Mouse (Mus musculus) cerebellum, adult 9-10 months (tissue): ENCODE data around the gene Depp1.

Source experiments
- DNase-seq: peaks from one replicate; pipeline ENCODE4 v3.0.0; 2022

Gene Depp1

GRCm38 (mm10) chr6:116651437-116652118 lies 1.2 kb downstream of the Depp1 start:
- DNase-seq, result no peak

DNA sequence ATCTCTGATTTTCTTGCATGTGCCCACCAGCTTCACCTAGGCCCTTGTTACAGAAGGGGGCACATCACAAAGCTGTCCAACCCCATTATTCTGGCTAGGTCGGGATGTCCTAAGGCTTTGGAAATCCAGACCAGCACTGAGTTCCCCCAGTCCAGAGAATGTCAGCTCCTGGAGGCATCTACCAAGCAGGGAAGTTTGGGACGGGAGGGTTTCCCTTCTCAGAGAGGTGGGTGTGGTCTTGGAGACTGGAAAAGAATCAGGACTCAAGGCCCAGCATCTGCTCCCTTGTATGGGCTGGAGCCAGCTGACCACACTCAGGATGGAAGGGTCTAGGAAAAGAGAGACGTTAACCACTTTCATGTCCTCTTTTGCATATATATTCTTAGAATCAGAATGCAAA lies 2.8 kb downstream of the Depp1 start:
- no peak for DNase-seq

- DNase-seq, result peak; percentile 55
Measured at GRCm38 (mm10) chr6:116653684-116654454, 3.5 kb downstream of the Depp1 start.

- DNase-seq, result no peak
Measured at GRCm38 (mm10) chr6:116663364-116663763, 13.0 kb downstream of the Depp1 start.

GRCm38 (mm10) chr6:116664031-116664430 lies 13.6 kb downstream of the Depp1 start:
- no peak for DNase-seq

DNA sequence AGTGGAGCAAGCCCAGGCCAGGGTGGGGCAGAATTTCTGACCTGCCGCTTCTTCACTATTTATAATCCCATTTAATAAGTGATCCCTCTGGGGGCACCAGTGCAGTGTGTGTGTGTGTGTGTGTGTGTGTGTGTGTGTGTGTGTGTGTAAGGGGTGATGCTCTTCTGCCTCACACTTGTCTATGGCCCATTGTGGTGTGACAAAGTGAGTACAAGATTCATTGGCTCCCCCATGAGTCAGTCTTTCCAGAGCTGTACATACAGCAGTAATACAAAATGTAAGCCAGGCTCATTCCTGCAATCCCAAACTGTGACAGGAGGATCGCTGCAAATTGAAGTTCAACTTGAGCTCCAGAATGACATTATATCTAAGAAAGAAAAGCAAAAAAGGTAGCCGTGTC lies 14.4 kb downstream of the Depp1 start:
- no peak for DNase-seq

DNA sequence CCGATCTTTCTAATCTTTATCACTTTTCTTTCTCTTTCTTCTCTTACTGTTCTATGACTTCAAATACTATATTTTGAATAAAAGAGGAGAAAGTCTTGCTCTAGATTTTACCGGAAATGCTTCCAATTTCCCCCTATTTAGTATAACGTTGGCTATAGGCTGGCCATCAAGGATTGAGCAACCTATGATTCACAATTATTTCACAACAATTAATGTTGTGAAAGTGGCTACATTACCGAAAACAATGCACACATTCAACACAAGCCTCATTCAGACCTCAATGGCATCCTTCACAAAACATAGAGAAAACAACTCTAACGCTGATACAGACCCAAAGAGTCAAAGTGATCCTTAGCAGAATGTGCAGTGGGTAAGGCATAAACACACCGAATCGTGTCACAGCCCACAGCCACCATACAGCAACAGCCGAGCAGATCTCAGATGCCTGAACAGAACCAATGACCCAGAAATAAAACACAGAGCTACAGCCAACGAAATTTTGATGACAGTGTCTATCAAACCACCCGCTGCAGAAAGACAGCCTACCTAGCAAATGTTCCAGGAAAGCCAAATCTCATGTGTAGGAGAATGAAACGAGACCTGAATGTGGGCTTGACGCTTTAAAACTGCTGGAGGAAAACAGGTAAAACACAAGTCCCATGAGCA lies 15.8 kb downstream of the Depp1 start:
- no peak for DNase-seq

GRCm38 (mm10) chr6:116666892-116667291 lies 16.5 kb downstream of the Depp1 start:
- no peak for DNase-seq

DNA sequence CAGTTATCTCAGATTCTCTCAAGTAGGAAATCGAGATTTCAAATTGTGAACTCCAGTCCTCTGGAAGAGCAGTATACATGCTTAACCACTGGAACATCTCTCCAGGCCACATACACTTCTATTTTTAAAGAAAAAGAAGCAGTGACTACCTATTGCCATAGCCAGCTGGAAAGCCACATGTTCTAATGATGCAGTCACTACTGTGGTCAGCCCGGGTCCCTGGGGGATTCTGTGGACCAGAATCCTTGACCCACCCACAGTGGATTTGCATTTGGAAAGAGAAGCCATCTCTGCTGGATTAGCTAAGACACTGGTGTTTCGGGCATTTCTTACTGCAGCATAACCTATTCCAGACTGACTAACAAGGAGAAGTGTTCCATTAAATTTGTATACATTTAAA lies 17.0 kb downstream of the Depp1 start:
- no peak for DNase-seq

DNA sequence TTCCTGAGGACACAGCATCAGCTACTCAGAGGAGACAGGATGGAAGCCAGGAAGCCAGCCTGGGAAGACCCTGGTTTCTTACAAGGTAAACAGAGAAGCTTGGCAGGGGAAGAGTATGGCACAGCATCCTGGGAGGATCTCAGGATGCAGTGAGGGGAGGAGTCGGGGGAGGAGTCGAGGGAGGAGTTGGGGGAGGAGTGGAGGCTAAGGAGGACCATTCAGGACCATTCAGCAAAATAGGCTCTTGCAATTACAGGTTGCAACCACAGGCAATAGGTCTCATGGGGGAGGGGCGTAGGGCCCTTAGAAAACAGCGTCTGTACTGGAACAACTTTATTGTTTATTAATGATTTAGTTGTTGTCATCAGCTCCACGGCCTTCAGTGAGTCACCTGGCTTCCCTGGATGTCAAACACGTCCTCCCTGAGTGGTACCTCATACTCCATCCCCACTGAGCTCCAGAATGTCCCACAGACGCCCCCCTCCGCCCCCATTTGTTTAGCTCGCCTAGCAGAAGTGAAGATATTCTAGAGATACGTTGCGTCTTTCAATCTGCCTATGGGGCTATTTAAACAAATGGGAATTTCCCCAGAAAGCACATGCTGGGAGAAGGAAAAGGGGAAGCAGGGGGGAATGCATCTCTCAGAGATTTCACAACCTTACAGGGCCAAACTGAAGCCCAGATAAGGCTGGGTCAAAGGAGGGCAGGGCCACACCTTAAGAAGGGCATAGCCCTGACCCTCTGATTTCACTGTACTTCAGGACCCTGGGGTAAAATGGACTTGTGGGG lies 18.5 kb downstream of the Depp1 start:
- no peak for DNase-seq

- no peak for DNase-seq
Measured at GRCm38 (mm10) chr6:116670144-116670543, 19.7 kb downstream of the Depp1 start.

GRCm38 (mm10) chr6:116671031-116671430 lies 20.6 kb downstream of the Depp1 start:
- DNase-seq, result no peak

GRCm38 (mm10) chr6:116671768-116672167 lies 21.4 kb downstream of the Depp1 start:
- DNase-seq, result no peak

GRCm38 (mm10) chr6:116672349-116672748 lies 21.9 kb downstream of the Depp1 start:
- DNase-seq, result no peak

DNA sequence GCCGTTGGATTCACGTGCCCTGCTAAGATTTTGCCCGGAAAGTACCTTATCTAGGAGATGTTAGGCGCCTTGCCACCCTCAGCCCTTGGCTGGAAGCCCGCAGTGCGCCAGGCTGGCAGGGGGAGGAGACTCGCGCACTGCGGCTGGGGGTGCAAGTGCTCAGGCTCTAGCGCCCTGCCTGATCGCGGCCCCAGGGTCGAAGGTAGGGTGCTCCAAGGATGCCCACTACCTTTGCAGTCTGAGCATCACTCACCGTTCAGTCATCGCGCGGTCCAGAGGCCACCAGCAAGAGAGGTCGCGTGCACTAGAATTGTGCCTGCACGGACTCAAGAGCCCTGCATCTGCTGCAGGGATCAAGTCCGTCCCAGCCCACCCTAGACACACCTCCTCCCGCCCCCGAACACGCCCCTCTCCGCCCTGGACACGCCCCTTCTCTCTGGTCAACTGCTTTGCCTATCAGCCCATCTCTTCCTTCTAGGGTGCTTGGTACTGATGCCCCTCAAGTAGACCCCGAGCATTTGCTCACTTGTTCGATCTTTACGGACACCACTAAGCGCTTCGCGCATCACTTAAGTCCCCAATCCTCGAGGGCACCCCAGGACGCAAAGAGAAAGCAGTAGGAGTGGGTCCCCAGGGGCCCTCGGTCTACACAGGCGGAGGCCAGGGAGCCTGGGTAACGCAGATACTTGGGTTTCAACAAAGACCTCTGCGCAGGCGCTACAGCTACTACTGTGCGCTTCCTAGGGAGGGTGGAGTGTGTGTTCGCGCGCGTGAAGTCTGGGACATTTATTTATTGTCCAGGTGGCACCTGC lies 23.3 kb downstream of the Depp1 start, which contains the start of gene Rassf4:
TSS of gene Rassf4 (minus strand) at position 482 of the 812 bp plus-strand sequence.
- peak; percentile 52 for DNase-seq

DNA sequence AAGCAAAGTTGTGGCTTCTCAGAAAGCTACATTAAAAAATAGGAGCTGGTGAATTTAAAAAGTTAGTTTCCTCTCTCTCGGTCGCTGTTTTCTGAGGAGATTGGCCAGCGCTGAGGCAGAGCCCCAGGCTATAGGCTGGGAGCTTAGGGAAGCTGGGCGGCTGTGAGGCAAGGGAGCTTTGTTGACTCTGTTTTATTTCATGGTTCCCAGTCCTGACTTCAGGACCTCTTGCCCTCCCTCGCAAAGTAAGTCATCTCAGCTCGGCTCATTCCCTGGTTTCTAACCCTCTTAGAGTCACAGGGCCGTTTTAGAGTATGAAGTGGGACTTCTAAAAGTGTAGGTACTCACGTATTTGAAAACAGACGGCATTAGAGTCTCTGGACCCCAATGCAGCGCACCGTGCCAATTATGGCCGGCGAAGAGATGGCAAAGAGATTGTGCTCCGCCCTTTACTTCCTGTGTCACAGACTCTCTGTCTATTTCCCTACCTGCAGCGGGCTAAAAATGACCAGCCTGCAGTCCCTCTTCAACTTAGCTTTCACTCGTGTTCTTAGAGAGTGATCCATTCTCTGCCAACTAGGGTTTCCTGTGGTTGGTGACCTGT lies 24.0 kb downstream of the Depp1 start:
- DNase-seq, result no peak

- no peak for DNase-seq
Measured at GRCm38 (mm10) chr6:116676355-116676913, 26.0 kb downstream of the Depp1 start.

DNA sequence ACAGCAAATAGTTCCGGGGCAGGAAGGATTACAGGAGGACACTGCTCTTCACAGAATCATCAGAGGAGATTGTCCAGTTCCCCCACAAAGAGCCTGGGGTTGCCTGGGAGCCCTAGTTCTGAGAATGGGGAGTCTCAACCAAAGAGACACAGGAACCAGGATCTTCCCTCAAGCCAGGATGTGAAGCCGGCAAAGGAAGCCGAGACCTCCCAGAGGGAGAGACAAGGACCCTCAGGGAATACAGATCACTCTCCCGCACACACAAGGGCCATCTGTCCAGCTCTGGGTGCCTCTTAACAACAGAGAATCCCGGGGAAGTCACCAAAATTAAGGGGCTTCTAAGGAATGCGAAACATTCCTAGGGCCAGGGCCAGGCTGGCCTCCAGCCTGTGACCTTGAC lies 26.9 kb downstream of the Depp1 start:
- no peak for DNase-seq

GRCm38 (mm10) chr6:116679563-116680288 lies 29.3 kb downstream of the Depp1 start:
- DNase-seq, result no peak

- DNase-seq, result no peak
Measured at GRCm38 (mm10) chr6:116682317-116682716, 31.9 kb downstream of the Depp1 start.

- no peak for DNase-seq
Measured at GRCm38 (mm10) chr6:116693639-116694038, 43.2 kb downstream of the Depp1 start.
